Mouse (Mus musculus): Measurements from ENCODE around the gene Tmem185b. TPM values are rescaled to one million over a fixed set of nuclear protein-coding genes. Genes with fewer than 3 reads are reported as not detected.

Tmem185b gene
- polyA plus RNA-seq, 1 experiment from 2014 or later = 23.2 TPM

DNA sequence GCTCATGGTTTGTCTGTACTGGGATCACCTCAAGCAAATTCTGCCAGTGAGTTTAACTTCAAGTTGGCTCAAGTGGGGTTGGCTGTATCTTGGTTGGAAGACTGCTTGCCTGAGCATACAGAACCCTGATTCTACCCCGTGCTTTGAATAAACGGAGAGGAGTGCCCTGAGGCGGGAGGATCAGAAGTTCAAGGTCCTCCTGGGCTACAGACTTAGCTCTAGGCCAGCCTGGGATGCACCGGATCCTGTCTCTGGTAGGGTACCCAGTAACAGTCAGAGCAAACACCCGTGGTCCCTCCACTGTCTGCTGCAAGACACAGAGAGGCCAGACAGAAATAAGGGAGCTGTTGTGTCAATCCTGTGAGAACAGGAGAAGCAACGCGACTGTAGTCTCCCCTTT lies 4.3 kb upstream of the Tmem185b start:
- Histone ChIP-seq H3K9me3 (peaks cover 2% of the 10 kb centered on the region; the same call in 1 of the 2 replicates), H3K9ac (replicated peaks) (no peak overlapping the region), H3K27me3 (no peaks in the 10 kb centered on the region), H3K4me2 (no peak overlapping the region), H3K4me1 (replicated peaks) (peaks cover 15% of the 10 kb centered on the region), H3K36me3 (peaks cover under 1% of the 10 kb centered on the region; the same call in 1 of the 2 replicates), H3K27ac (no peak overlapping the region), H3K4me3 (replicated peaks) (no peak overlapping the region)
- no peak for ATAC-seq (ENCODE audit: insufficient number of reproducible peaks, insufficient read depth, low FRiP score, low TSS enrichment, low read depth)
- 85% methylated on average over 7 of the region's 7 CpGs for WGBS

DNA sequence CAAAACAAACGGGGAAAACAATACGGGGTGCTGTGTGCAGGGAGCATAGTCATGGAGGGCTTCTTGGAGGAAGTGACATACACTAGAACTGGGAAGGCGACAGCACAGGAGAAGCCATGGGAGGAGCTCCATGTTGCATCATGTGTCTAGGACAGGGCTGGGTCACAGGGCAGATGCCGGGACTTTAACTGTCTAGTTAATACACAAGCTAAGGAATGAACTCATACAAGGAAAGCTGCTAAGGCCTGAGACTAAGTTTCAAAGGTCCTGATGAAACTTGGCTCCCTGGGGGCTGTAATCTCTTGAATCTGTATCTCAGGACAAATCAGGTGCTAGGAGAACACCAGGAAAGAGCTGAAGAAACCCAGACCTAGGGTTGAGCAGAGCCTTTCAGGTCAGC lies 3.2 kb upstream of the Tmem185b start:
- Histone ChIP-seq H3K9ac (replicated peaks) (no peak overlapping the region), H3K9me3 (peaks cover 13% of the 10 kb centered on the region; the same call in 1 of the 2 replicates), H3K36me3 (peaks cover 11% of the 10 kb centered on the region), H3K4me2 (no peak overlapping the region), H3K27ac (no peak overlapping the region), H3K27me3 (no peaks in the 10 kb centered on the region), H3K4me3 (replicated peaks) (no peak overlapping the region), H3K4me1 (replicated peaks) (peaks cover 20% of the 10 kb centered on the region)
- no peak for ATAC-seq (ENCODE audit: insufficient number of reproducible peaks, insufficient read depth, low FRiP score, low TSS enrichment, low read depth)
- WGBS = 82% methylated on average over 4 of the region's 4 CpGs

DNA sequence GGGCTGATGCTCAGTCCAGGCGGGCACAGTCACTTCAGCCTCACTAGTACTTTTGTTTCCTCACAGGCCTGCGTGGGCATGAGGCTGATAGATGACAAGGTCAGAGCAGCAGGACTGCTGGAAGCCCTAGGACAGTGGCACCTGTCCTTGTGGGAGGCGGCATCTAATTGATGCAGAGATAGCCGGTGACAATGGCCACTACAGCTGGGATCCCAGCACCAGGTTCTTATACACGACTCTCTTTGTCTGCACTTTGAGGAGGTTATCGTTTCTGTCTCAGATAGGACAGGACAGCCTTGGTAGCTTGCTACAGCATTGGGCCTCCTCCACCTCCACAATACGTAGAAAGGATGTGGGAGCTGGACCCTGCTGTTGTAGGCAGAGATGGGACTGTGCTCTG lies 2.6 kb upstream of the Tmem185b start:
- Histone ChIP-seq H3K4me2 (no peak overlapping the region), H3K4me1 (replicated peaks) (peaks cover 20% of the 10 kb centered on the region), H3K9me3 (peaks cover 15% of the 10 kb centered on the region; the same call in 1 of the 2 replicates), H3K4me3 (replicated peaks) (no peak overlapping the region), H3K27ac (no peak overlapping the region), H3K36me3 (peaks cover 17% of the 10 kb centered on the region), H3K27me3 (no peaks in the 10 kb centered on the region), H3K9ac (replicated peaks) (no peak overlapping the region)
- no peak for ATAC-seq (ENCODE audit: insufficient number of reproducible peaks, insufficient read depth, low FRiP score, low TSS enrichment, low read depth)
- 85% methylated on average over 7 of the region's 7 CpGs for WGBS

DNA sequence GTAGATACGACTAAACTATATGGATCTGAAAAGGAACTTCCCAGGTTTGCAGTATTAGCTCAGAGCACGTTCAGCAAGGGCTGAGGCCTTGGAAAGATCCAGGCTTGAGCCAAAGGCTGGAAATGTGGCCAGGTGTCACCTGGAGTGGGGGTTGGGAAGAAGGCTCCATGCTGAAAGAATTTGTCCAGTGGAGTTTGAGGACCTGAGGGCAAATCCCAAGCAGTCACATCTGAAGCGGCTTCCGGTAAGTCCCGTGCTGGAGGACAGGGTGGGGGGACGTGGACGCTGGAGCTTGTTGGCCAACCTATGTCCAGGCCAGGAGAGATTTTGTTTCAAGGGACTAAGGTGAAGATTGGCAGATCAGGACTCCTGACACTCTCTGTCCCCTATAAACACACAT lies 2.1 kb upstream of the Tmem185b start:
- peaks cover 20% of the 10 kb centered on the region for H3K4me1 ChIP-seq (replicated peaks)
- WGBS = 88% methylated on average over 7 of the region's 7 CpGs
- H3K36me3 ChIP-seq = peaks cover 22% of the 10 kb centered on the region
- no peak overlapping the region for H3K9ac ChIP-seq (replicated peaks)
- no peaks in the 10 kb centered on the region for H3K27me3 ChIP-seq
- H3K27ac ChIP-seq = no peak overlapping the region
- H3K4me2 ChIP-seq = no peak overlapping the region
- ATAC-seq (ENCODE audit: insufficient number of reproducible peaks, insufficient read depth, low FRiP score, low TSS enrichment, low read depth) = no peak
- H3K4me3 ChIP-seq (replicated peaks) = no peak overlapping the region
- peaks cover 18% of the 10 kb centered on the region; the same call in 1 of the 2 replicates for H3K9me3 ChIP-seq

DNA sequence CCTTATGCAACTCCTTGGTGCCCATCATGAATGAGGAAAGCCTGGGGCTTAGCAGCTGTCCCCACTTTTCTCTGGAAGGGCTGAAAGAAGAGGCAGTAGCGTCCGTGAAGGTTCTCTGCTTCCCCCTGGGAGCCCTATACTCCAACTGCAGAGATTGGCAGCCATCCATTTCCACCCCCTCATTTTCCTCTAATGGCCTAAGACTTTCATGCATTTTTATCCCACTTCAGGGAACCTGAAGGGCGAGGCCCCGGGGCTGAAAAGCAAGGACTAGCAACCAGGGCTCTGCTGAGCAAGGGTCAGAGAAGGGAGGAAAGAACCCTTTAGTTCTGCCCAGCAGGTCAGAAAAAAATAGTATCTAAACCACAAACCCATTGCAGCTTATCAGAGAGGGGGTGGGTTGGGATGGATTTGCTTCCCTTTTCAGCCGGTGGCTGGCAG lies 936 bp upstream of the Tmem185b start:
- peak overlapping the region; percentile 54; the same call in 1 of the 2 replicates for H3K27ac ChIP-seq
- WGBS = 27% methylated on average over 5 of the region's 5 CpGs

DNA sequence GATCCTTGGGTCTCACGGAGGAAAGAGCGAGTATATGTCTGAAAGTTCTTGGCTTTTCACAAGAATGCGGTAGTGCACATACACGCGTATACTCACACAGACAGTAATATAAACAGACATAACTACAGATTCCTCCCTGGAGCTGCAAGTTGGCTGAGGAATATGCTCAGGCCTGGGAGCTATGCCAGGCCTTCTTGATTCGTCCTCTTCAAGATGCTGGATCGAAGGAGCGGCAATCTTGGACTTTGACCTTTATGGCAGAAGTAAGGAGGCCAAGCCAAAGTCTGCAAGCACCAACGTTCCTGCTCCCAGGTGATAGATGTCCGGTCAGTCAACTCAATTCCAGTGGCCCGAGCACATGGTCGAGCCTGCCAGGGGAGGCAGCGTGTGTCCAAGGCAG lies 5.0 kb downstream of the Tmem185b start:
- ATAC-seq (ENCODE audit: insufficient number of reproducible peaks, insufficient read depth, low FRiP score, low TSS enrichment, low read depth) = no peak
- Histone ChIP-seq H3K4me2 (no peak overlapping the region), H3K4me3 (replicated peaks) (no peak overlapping the region), H3K36me3 (peaks cover 32% of the 10 kb centered on the region), H3K27ac (no peak overlapping the region), H3K9me3 (peaks cover 22% of the 10 kb centered on the region; the same call in 1 of the 2 replicates), H3K9ac (replicated peaks) (no peak overlapping the region), H3K4me1 (replicated peaks) (peaks cover 9% of the 10 kb centered on the region), H3K27me3 (no peaks in the 10 kb centered on the region)
- 93% methylated on average over 13 of the region's 13 CpGs for WGBS

More for the DNA sequence above, 936 bp upstream of the Tmem185b start:
- Histone ChIP-seq H3K4me3 (replicated peaks) (peak overlapping the region; percentile 60), H3K9ac (replicated peaks) (peak overlapping the region; percentile 77), H3K4me2 (peak overlapping the region; percentile 87), H3K36me3 (peaks cover 32% of the 10 kb centered on the region), H3K27me3 (no peaks in the 10 kb centered on the region), H3K9me3 (peaks cover 22% of the 10 kb centered on the region; the same call in 1 of the 2 replicates), H3K4me1 (replicated peaks) (peaks cover 20% of the 10 kb centered on the region)
- ATAC-seq (ENCODE audit: insufficient number of reproducible peaks, insufficient read depth, low FRiP score, low TSS enrichment, low read depth) = no peak

DNA sequence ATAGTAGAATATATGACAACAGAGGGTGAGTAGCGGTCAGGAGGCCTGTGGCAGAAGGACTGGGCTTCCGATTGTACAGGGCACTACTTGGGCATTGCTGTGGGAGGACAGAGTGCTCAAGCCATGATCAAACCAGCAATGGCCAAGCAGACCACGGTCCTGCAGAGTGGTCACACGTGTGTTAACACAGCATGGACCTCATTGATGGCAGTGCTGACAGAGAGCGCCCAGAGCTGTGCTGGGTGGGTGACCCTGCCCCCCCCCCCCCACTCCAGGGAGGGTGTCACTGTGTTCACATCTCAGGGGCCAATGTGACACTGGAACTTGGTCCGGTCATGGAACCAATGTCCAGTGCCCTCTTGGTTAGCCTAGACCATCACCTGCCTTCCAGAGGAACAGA lies 6.2 kb downstream of the Tmem185b start:
- no peak overlapping the region for H3K27ac ChIP-seq
- no peak overlapping the region for H3K4me2 ChIP-seq
- peaks cover 27% of the 10 kb centered on the region for H3K36me3 ChIP-seq
- no peak overlapping the region for H3K4me3 ChIP-seq (replicated peaks)
- no peaks in the 10 kb centered on the region for H3K27me3 ChIP-seq
- H3K9me3 ChIP-seq = peaks cover 15% of the 10 kb centered on the region; the same call in 1 of the 2 replicates
- no peaks in the 10 kb centered on the region for H3K4me1 ChIP-seq (replicated peaks)
- H3K9ac ChIP-seq (replicated peaks) = no peak overlapping the region
- ATAC-seq (ENCODE audit: insufficient number of reproducible peaks, insufficient read depth, low FRiP score, low TSS enrichment, low read depth) = peak; percentile 75
- 92% methylated on average over 6 of the region's 6 CpGs for WGBS

DNA sequence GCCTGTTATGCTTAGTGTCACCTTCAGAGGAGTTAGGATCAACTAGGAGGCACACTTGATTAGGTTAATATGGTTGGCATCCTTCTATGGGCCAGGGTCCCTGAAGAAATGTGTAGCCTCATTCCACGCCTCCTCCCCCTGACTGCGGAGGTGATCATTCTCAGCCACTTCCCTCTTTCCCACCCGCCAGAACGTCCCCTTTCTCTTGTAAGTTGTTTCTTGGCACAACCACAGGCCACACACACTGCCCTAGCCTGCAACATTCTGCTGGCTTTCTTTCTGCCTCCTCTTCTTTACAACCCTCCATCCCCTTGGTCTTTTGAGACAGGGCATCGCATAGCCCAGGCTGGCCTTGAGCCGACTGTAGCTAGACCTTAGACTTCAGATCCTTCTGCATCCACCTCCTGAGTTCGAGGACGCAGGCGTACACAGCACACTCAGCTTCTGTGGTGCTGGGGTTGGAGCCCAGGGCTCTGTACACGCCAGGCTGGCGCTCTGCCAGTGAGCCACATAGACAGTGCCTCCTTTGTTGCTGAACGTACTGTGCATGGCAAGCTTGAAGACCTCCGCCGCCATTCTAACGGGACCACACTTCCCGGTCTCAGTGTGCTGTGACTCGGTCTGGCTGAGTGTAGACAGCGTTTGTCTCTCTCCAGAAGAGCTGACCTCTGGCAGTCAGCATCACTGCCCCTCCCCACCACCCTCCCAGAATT lies 7.3 kb downstream of the Tmem185b start:
- Histone ChIP-seq H3K36me3 (peaks cover 16% of the 10 kb centered on the region), H3K4me1 (replicated peaks) (no peaks in the 10 kb centered on the region)
- no peak for ATAC-seq (ENCODE audit: insufficient number of reproducible peaks, insufficient read depth, low FRiP score, low TSS enrichment, low read depth)

DNA sequence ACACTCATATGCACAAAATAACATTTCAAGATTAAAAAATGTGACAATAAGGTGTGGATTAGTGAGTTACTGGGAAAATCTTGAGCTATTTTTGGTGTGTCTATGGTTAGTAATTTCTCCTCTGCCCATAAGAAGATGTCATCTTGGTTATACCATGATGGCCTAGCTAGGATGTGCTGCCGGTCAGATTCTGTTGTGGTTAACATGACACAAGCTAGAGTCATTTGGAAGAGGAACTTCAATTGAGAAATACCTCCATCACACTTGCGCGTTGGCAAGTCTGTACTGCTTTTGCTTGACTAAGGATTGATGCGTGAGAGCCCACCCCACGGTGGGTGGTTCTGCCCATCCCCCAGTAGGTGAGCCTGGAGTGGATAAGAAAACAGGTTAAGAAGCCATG lies 8.4 kb downstream of the Tmem185b start:
- no peak for ATAC-seq (ENCODE audit: insufficient number of reproducible peaks, insufficient read depth, low FRiP score, low TSS enrichment, low read depth)
- Histone ChIP-seq H3K9ac (replicated peaks) (no peak overlapping the region), H3K4me1 (replicated peaks) (no peaks in the 10 kb centered on the region), H3K27me3 (no peaks in the 10 kb centered on the region), H3K27ac (no peak overlapping the region), H3K36me3 (peaks cover 5% of the 10 kb centered on the region; the same call in 1 of the 2 replicates), H3K9me3 (no peaks in the 10 kb centered on the region), H3K4me2 (no peak overlapping the region), H3K4me3 (replicated peaks) (no peak overlapping the region)
- 96% methylated on average over 5 of the region's 5 CpGs for WGBS

More for the DNA sequence above, 7.3 kb downstream of the Tmem185b start:
- Histone ChIP-seq H3K4me2 (no peak overlapping the region), H3K9ac (replicated peaks) (no peak overlapping the region), H3K27ac (no peak overlapping the region), H3K27me3 (no peaks in the 10 kb centered on the region), H3K4me3 (replicated peaks) (no peak overlapping the region), H3K9me3 (peaks cover 7% of the 10 kb centered on the region; the same call in 1 of the 2 replicates)
- WGBS = 90% methylated on average over 18 of the region's 18 CpGs

DNA sequence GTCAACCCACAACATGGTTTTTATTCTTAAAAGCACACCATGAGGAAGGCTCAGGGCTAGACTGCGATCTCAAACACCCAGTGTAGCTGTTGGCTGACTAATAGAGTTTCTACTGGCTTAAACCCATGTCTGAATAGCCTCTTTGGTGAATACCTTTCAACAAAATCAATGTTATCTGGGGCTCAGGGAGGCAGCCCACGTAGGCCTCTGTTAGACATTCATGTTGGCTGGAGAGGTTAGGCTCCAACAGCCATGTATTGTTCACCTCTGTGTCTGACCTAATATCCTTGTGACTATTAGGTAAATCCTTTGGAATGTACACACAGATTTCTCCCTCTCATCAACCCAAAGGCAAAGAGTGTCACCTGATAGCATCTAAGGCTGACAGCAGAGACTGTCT lies 10.2 kb downstream of the Tmem185b start:
- H3K4me1 ChIP-seq (replicated peaks) = no peaks in the 10 kb centered on the region
- no peaks in the 10 kb centered on the region for H3K36me3 ChIP-seq
- no peak overlapping the region for H3K27ac ChIP-seq
- WGBS = 87% methylated on average over 2 of the region's 2 CpGs
- no peak overlapping the region for H3K4me3 ChIP-seq (replicated peaks)
- no peak overlapping the region for H3K9ac ChIP-seq (replicated peaks)
- ATAC-seq (ENCODE audit: insufficient number of reproducible peaks, insufficient read depth, low FRiP score, low TSS enrichment, low read depth) = no peak
- no peaks in the 10 kb centered on the region for H3K27me3 ChIP-seq
- H3K4me2 ChIP-seq = no peak overlapping the region
- no peaks in the 10 kb centered on the region for H3K9me3 ChIP-seq

DNA sequence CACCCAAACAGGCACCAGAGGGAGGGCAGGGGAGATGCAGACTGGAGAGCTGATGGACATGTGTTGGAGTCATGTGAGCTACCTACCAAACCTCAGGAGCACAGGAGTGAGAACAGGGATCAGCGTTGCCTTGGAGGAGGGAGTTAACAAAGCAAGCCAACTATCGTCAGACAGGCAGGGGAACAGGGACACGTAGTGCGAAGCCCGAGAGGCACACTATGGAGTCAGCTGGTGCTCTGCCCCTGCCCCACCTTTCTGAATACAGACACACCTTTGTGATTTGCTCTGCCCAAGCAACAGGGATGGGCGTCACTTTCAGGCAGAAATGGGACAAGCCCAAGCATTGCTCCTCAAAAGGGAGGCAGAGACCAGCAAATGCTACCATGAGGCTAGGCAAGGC lies 11.7 kb downstream of the Tmem185b start:
- WGBS = 76% methylated on average over 6 of the region's 6 CpGs
- H3K27ac ChIP-seq = no peak overlapping the region
- ATAC-seq (ENCODE audit: insufficient number of reproducible peaks, insufficient read depth, low FRiP score, low TSS enrichment, low read depth) = no peak
- no peaks in the 10 kb centered on the region for H3K27me3 ChIP-seq
- H3K9ac ChIP-seq (replicated peaks) = no peak overlapping the region
- no peaks in the 10 kb centered on the region for H3K9me3 ChIP-seq
- H3K4me2 ChIP-seq = no peak overlapping the region
- no peaks in the 10 kb centered on the region for H3K4me1 ChIP-seq (replicated peaks)
- no peaks in the 10 kb centered on the region for H3K36me3 ChIP-seq
- no peak overlapping the region for H3K4me3 ChIP-seq (replicated peaks)

DNA sequence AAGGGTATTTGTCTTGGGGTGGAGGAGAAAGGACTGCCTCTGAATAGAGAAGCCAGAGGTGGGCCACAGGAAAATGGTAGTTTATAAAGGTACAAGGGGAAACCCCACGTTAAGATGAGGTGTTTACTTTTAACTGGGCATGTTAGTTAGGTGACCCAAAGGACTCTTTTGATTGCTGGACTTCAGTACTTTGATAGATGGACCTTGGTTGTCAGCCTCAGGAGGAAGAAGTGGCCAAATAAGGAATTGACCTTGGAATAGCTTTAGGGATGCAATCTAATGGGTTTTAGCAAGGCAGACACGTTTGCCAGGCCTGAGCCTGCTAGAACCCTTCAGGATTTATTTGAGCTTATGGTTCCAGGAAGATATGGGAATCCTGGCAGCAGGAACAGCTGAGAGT lies 13.3 kb downstream of the Tmem185b start:
- 68% methylated on average over 2 of the region's 2 CpGs for WGBS
- Histone ChIP-seq H3K27ac (no peak overlapping the region), H3K4me2 (no peak overlapping the region), H3K4me1 (replicated peaks) (no peaks in the 10 kb centered on the region), H3K4me3 (replicated peaks) (no peak overlapping the region), H3K9ac (replicated peaks) (no peak overlapping the region), H3K36me3 (no peaks in the 10 kb centered on the region), H3K9me3 (no peaks in the 10 kb centered on the region), H3K27me3 (no peaks in the 10 kb centered on the region)
- no peak for ATAC-seq (ENCODE audit: insufficient number of reproducible peaks, insufficient read depth, low FRiP score, low TSS enrichment, low read depth)
